Mouse (Mus musculus): ENCODE measurements around the gene Cdca7l.

GRCm38 (mm10) chr12:117795303-117795702 is 8.8 kb upstream of the Cdca7l start:
- no peak for TF ChIP-seq POLR2A (IDR thresholded peaks at IDR 0.05; ENCODE audit: low read depth, low read length)
- TF ChIP-seq CTCF (IDR thresholded peaks at IDR 0.05; ENCODE audit: borderline replicate concordance, insufficient read depth, low read length): no peak
